Mouse (Mus musculus) left cerebral cortex, adult 2 months (tissue): ENCODE data around the gene Pgs1. TPM values are rescaled to one million over a fixed set of nuclear protein-coding genes. Genes with fewer than 3 reads are reported as not detected.
A peak's percentile ranks its signal among the peaks of the same experiment; 100 is the strongest.

ENCODE experiments used
- DNase-seq, 2 experiments: peaks; one replicate each; pipeline ENCODE4 v3.0.0; 2021 to 2022; ENCODE audit warnings: low spot score in 2 of 2, mixed read lengths in 1 of 2; ENCODE audit errors: extremely low spot score in 1 of 2
- H3K27ac ChIP-seq: fragments of 200-600 bp; 2 replicates; pipeline ENCODE4 v1.8.1; 2022
- H3K4me3 ChIP-seq: fragments of 200-600 bp; 2 replicates; pipeline ENCODE4 v1.8.1; 2022
- CTCF ChIP-seq: fragments of 200-600 bp; IDR thresholded peaks from 2 replicates; pipeline ENCODE4 v1.8.1; 2022; ENCODE audit warnings: antibody characterized with exemption, mild to moderate bottlenecking, moderate library complexity
- intact Hi-C: fragments of 180-260 bp; cut with DNase I; formaldehyde crosslinking; loops from one replicate; pipeline ENCODE4 v1.15.1; 2025
- total RNA-seq, 2 experiments: library from RNA; stranded (reverse); gene quantifications; 2 replicates each; pipeline ENCODE4 v1.2.3; 2021

Pgs1 gene
- total RNA-seq, 2 experiments from 2014 or later, result 83.3 to 85.5 TPM

GRCm38 (mm10) chr11:118013339-118013738 is 27.2 kb downstream of the Pgs1 start:
- no peak for TF ChIP-seq CTCF
- intact Hi-C loops, result no loop called here
- Histone ChIP-seq H3K27ac (no peak overlapping the region), H3K4me3 (no peak overlapping the region)
- no peak for DNase-seq

- no peak for TF ChIP-seq CTCF
- no peak for DNase-seq
- intact Hi-C loops, result no loop called here
- peak overlapping the region; percentile 32; the same call in 1 of the 2 replicates for H3K27ac ChIP-seq
- H3K4me3 ChIP-seq, result no peak overlapping the region
Measured at GRCm38 (mm10) chr11:118014391-118014995, 28.4 kb downstream of the Pgs1 start.

DNA sequence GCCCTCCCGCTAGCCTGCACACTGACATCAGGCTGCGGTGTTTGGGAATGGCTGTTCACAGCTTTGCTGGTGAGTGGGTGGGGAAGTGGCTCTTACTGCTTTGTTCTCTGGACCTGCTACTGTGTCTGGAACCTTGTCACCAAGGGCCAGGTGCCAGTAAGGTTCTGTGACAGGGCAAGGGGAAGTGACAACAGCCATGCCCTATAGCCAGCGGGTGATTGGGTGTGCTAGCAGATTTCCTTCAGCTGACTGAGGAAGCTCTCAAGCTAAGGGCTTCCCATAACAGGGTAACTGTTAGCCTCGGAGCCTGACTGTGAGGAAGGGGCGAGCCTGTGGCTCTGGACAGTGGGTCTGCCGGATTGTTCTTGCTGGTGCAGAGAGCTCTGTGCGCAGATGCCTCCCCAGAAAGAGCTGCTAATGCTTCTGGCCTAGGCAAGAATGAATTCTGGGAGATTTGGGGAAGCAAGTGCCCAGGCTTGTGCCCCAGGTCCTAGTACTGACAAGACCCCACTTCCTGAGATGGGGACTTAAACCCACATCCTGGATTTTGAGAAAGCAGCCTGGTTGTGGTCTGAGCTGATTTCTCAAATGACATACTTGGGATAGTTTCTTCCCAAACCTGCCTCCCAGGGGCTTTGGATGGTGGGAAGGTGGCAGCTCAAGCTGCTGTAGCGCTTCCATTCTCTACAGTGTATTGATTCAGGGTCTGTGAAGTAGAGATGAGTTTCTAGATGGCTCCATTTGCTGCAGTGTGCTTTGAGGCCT is 29.5 kb downstream of the Pgs1 start:
- H3K4me3 ChIP-seq, result no peak overlapping the region
- no peak for DNase-seq
- H3K27ac ChIP-seq, result no peak overlapping the region
- intact Hi-C loops, result no loop called here
- no peak for TF ChIP-seq CTCF

- intact Hi-C loops, result loop anchor here (2.0 kb wide), 1 partner anchor 46 kb away; no protein-coding TSS in a partner anchor
- no peak for DNase-seq
- Histone ChIP-seq H3K4me3 (no peak overlapping the region), H3K27ac (no peak overlapping the region)
- TF ChIP-seq CTCF, result peak; percentile 55
Measured at GRCm38 (mm10) chr11:118018328-118018727, 32.2 kb downstream of the Pgs1 start.

GRCm38 (mm10) chr11:118021806-118022205 is 35.7 kb downstream of the Pgs1 start:
- intact Hi-C loops, result loop anchor here (1.0 to 2.0 kb wide), 2 partner anchors 109 to 152 kb away; no protein-coding TSS in a partner anchor
- DNase-seq, result peak; percentile 70 to 75

GRCm38 (mm10) chr11:118023475-118023874 is 37.4 kb downstream of the Pgs1 start:
- Histone ChIP-seq H3K27ac (no peak overlapping the region), H3K4me3 (no peak overlapping the region)
- intact Hi-C loops, result no loop called here
- TF ChIP-seq CTCF, result no peak
- DNase-seq, result no peak

More at GRCm38 (mm10) chr11:118021806-118022205, 35.7 kb downstream of the Pgs1 start:
- no peak overlapping the region for H3K4me3 ChIP-seq
- no peak overlapping the region for H3K27ac ChIP-seq
- TF ChIP-seq CTCF, result peak; percentile 98

- Histone ChIP-seq H3K27ac (no peak overlapping the region), H3K4me3 (no peak overlapping the region)
- intact Hi-C loops, result no loop called here
- no peak for TF ChIP-seq CTCF
- DNase-seq, result no peak
Measured at GRCm38 (mm10) chr11:118024111-118024510, 38.0 kb downstream of the Pgs1 start.

DNA sequence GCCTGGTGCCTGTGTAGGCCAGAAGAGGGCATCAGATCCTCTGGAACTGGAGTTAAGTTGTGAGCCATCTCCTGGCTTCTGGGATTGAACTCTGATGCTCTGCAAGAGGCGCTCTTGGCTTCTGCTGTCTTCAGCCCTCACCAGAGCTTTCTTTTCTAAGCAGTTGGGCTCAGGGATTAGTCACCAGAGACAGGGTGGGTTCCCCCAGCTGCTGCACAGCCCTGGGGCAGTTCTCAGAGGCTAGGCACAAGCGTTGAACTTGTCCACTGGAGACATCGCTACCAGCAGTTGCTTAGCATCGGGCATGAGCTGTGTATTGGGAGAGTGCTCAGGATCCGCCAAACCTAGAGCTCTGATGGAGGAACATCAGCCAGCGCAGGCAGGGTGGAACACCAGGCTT is 43.1 kb downstream of the Pgs1 start:
- H3K4me3 ChIP-seq, result no peak overlapping the region
- intact Hi-C loops, result no loop called here
- H3K27ac ChIP-seq, result no peak overlapping the region
- peak; percentile 2; the same call in 1 of the 2 replicates for TF ChIP-seq CTCF
- no peak for DNase-seq

- no peak overlapping the region for H3K27ac ChIP-seq
- intact Hi-C loops, result no loop called here
Measured at GRCm38 (mm10) chr11:118031134-118031533, 45.0 kb downstream of the Pgs1 start.

GRCm38 (mm10) chr11:118034395-118034794 is 48.3 kb downstream of the Pgs1 start:
- no peak overlapping the region for H3K4me3 ChIP-seq
- H3K27ac ChIP-seq, result no peak overlapping the region
- TF ChIP-seq CTCF, result no peak
- intact Hi-C loops, result no loop called here
- no peak for DNase-seq

More at GRCm38 (mm10) chr11:118031134-118031533, 45.0 kb downstream of the Pgs1 start:
- H3K4me3 ChIP-seq, result no peak overlapping the region
- DNase-seq, result no peak
- TF ChIP-seq CTCF, result no peak

- no peak for TF ChIP-seq CTCF
Measured at GRCm38 (mm10) chr11:118035068-118035467, 49.0 kb downstream of the Pgs1 start.

GRCm38 (mm10) chr11:118042791-118043190 is 56.7 kb downstream of the Pgs1 start:
- intact Hi-C loops, result no loop called here
- TF ChIP-seq CTCF, result no peak
- DNase-seq, result no peak
- no peak overlapping the region for H3K4me3 ChIP-seq
- peak overlapping the region; percentile 45 for H3K27ac ChIP-seq

More at GRCm38 (mm10) chr11:118035068-118035467, 49.0 kb downstream of the Pgs1 start:
- Histone ChIP-seq H3K4me3 (no peak overlapping the region), H3K27ac (no peak overlapping the region)
- intact Hi-C loops, result no loop called here
- no peak for DNase-seq
